In genomic region chr17:31583781-31584180, GRCm38 (mm10) we compare ENCODE assay signal across 26 mouse cellular contexts. TPM values are rescaled to one million over a fixed set of nuclear protein-coding genes. Genes with fewer than 3 reads are reported as not detected.
DNase-seq lines count a peak whose midpoint lies in the region; ATAC-seq and TF ChIP-seq lines count a peak whose summit lies in the region.
"Had no signal": no experiment of that assay in that cellular context is flagged by ENCODE, and none has a peak within 500 bp of the region (broad histone marks: within the 10 kb centered on the region; RNA-seq: fewer than 3 reads in every experiment).

No protein-coding gene starts in this region.

- TF ChIP-seq CTCF in MEL (IDR thresholded peaks at IDR 0.05 in 2 of 3, conservative IDR thresholded peaks at IDR 0.05 in 1 of 3; ENCODE audit: control insufficient read depth in 1 of 3, insufficient read depth in 1 of 3, low read depth in 2 of 3, low read length in 3 of 3, poor library complexity in 1 of 3, severe bottlenecking in 1 of 3) = no peak

- 0 out of 4 replicates have a peak, but pooled peaks of 1 of the 2 experiments have one; percentile 18 for TF ChIP-seq EP300 in MEL (IDR thresholded peaks at IDR 0.05; ENCODE audit: low read depth in 1 of 2, low read length in 2 of 2)

- H3K27me3 ChIP-seq in heart, embryonic 13.5 days (replicated peaks) = no peaks in the 10 kb centered on the region
- no peaks in the 10 kb centered on the region for H3K27me3 ChIP-seq in midbrain, embryonic 14.5 days (ENCODE audit: control insufficient read depth, insufficient read depth, low read length)
- no peaks in the 10 kb centered on the region for H3K27me3 ChIP-seq in midbrain, embryonic 10.5 days (ENCODE audit: low read depth, poor library complexity, severe bottlenecking)
- no peaks in the 10 kb centered on the region for H3K27me3 ChIP-seq in MEL (ENCODE audit: control insufficient read depth in 1 of 2, insufficient read depth in 2 of 2, low read length in 2 of 2)
- H3K27me3 ChIP-seq in neural tube, embryonic 14.5 days (ENCODE audit: control insufficient read depth, insufficient read depth, low read length) = no peaks in the 10 kb centered on the region
- H3K27me3 ChIP-seq: intestine, embryonic 15.5 days; limb, embryonic 15.5 days; liver, embryonic 13.5 days had no signal

- no peaks in the 10 kb centered on the region for H3K79me2 ChIP-seq in MEL (ENCODE audit: control insufficient read depth, insufficient read depth, low read length, poor library complexity)

- no peak overlapping the region for H3K9ac ChIP-seq in heart, embryonic 13.5 days
- H3K9ac ChIP-seq in midbrain, embryonic 14.5 days (replicated peaks; ENCODE audit: low read length) = no peak overlapping the region
- no peak overlapping the region for H3K9ac ChIP-seq in MEL (ENCODE audit: control insufficient read depth, low read depth, low read length, poor library complexity, severe bottlenecking)
- H3K9ac ChIP-seq in neural tube, embryonic 14.5 days (replicated peaks; ENCODE audit: low read depth, low read length) = 0 out of 2 replicates have a peak overlapping the region, but pooled peaks have one; percentile 16
- H3K9ac ChIP-seq: intestine, embryonic 15.5 days; limb, embryonic 15.5 days; liver, embryonic 13.5 days had no signal

- no peak overlapping the region for H3K4me3 ChIP-seq in heart, embryonic 13.5 days
- no peak overlapping the region for H3K4me3 ChIP-seq in midbrain, embryonic 14.5 days (replicated peaks; ENCODE audit: low read depth, low read length)
- H3K4me3 ChIP-seq in midbrain, embryonic 10.5 days = no peak overlapping the region
- no peak overlapping the region for H3K4me3 ChIP-seq in MEL (ENCODE audit: control insufficient read depth in 1 of 2, insufficient read depth in 1 of 2, low read depth in 2 of 2, low read length in 2 of 2)
- no peak overlapping the region for H3K4me3 ChIP-seq in neural tube, embryonic 14.5 days (ENCODE audit: low read depth, low read length)
- H3K4me3 ChIP-seq: heart, embryonic 10.5 days; intestine, embryonic 15.5 days; limb, embryonic 10.5 days; limb, embryonic 15.5 days; liver, embryonic 13.5 days had no signal

- no peak for TF ChIP-seq POLR2A in MEL (IDR thresholded peaks at IDR 0.05; ENCODE audit: control insufficient read depth in 1 of 2, insufficient read depth in 1 of 2, low read depth in 1 of 2, low read length in 2 of 2, poor library complexity in 1 of 2)

- DNase-seq in heart, adult 8-10 months (ENCODE audit: low spot score) = no peak
- peak; percentile 57 for DNase-seq in midbrain, embryonic 14.5 days
- no peak for DNase-seq in midbrain, embryonic 10.5 days (ENCODE audit: low spot score)
- peak; percentile 61 for DNase-seq in MEL (ENCODE audit: low read depth, low spot score)
- DNase-seq in spleen, postnatal 14 days (ENCODE audit: low spot score in 2 of 2) = no peak
- DNase-seq: adrenal gland, adult 8-10 months; cerebellum, adult 8-10 months; cerebellum, postnatal 25 days; gastrocnemius, postnatal 10 days; heart, postnatal 36 days; kidney, adult 8-10 months; liver, embryonic 13.5 days; lung, adult 18-20 months; lung, postnatal 4 days; right cerebral cortex, postnatal 14 days; thymus, postnatal 14 days had no signal

- 67% methylated on average over 6 of the region's 6 CpGs for WGBS in heart, embryonic 13.5 days
- 82% methylated on average over 6 of the region's 6 CpGs for WGBS in midbrain, embryonic 14.5 days
- 88% methylated on average over 6 of the region's 6 CpGs for WGBS in midbrain, embryonic 10.5 days
- WGBS in neural tube, embryonic 14.5 days = 75% methylated on average over 6 of the region's 6 CpGs

- H3K4me1 ChIP-seq in heart, embryonic 13.5 days = peaks cover 25% of the 10 kb centered on the region
- peaks cover 13% of the 10 kb centered on the region for H3K4me1 ChIP-seq in midbrain, embryonic 14.5 days (ENCODE audit: control insufficient read depth, insufficient read depth, low read length)
- H3K4me1 ChIP-seq in midbrain, embryonic 10.5 days = peaks cover 17% of the 10 kb centered on the region
- no peaks in the 10 kb centered on the region for H3K4me1 ChIP-seq in MEL (ENCODE audit: control insufficient read depth in 1 of 2, insufficient read depth in 2 of 2, low read length in 2 of 2)
- peaks cover 21% of the 10 kb centered on the region for H3K4me1 ChIP-seq in neural tube, embryonic 14.5 days (ENCODE audit: control insufficient read depth, insufficient read depth, low read length)

- TF ChIP-seq RAD21 in MEL (IDR thresholded peaks at IDR 0.05; ENCODE audit: low read depth, low read length) = no peak

- 0 out of 2 replicates have a peak overlapping the region, but pooled peaks have one; percentile 16 for H3K27ac ChIP-seq in heart, embryonic 13.5 days (replicated peaks)
- H3K27ac ChIP-seq in midbrain, embryonic 14.5 days (replicated peaks; ENCODE audit: low read depth, low read length) = no peak overlapping the region; the same call in 1 of the 2 replicates
- H3K27ac ChIP-seq in midbrain, embryonic 10.5 days (replicated peaks) = no peak overlapping the region
- no peak overlapping the region for H3K27ac ChIP-seq in MEL (ENCODE audit: control insufficient read depth, low read depth, low read length)
- H3K27ac ChIP-seq in neural tube, embryonic 14.5 days (ENCODE audit: low read depth, low read length) = 0 out of 2 replicates have a peak overlapping the region, but pooled peaks have one; percentile 6
- H3K27ac ChIP-seq: kidney, postnatal 0 days; limb, embryonic 10.5 days; limb, embryonic 15.5 days; liver, embryonic 13.5 days had no signal

- no peak for ATAC-seq in heart, embryonic 13.5 days (ENCODE audit: extremely low read depth, insufficient number of reproducible peaks, low FRiP score, low TSS enrichment)
- ATAC-seq in midbrain, embryonic 14.5 days (ENCODE audit: low FRiP score, low TSS enrichment) = no peak
- no peak for ATAC-seq in neural tube, embryonic 14.5 days (ENCODE audit: low read depth)
- ATAC-seq: CD4-positive, CD25-positive, alpha-beta regulatory T cell, adult 4 months; hindbrain, embryonic 16.5 days; lung, postnatal 0 days had no signal

- H3K36me3 ChIP-seq in heart, embryonic 13.5 days = peaks cover 24% of the 10 kb centered on the region
- H3K36me3 ChIP-seq in midbrain, embryonic 14.5 days (ENCODE audit: control insufficient read depth, insufficient read depth, low read length) = peaks cover 8% of the 10 kb centered on the region; the same call in 1 of the 2 replicates
- H3K36me3 ChIP-seq in midbrain, embryonic 10.5 days = peaks cover 17% of the 10 kb centered on the region; the same call in 1 of the 2 replicates
- H3K36me3 ChIP-seq in MEL (ENCODE audit: control insufficient read depth in 1 of 2, insufficient read depth in 2 of 2, low read length in 2 of 2) = no peaks in the 10 kb centered on the region
- H3K36me3 ChIP-seq in neural tube, embryonic 14.5 days (ENCODE audit: control insufficient read depth, insufficient read depth, low read length) = no peaks in the 10 kb centered on the region; the same call in 1 of the 2 replicates

- no peaks in the 10 kb centered on the region for H3K9me3 ChIP-seq in heart, embryonic 13.5 days
- no peaks in the 10 kb centered on the region for H3K9me3 ChIP-seq in midbrain, embryonic 14.5 days (ENCODE audit: control insufficient read depth, low read length)
- no peaks in the 10 kb centered on the region for H3K9me3 ChIP-seq in midbrain, embryonic 10.5 days (replicated peaks)
- no peaks in the 10 kb centered on the region for H3K9me3 ChIP-seq in MEL (replicated peaks; ENCODE audit: insufficient read depth, low read length)
- H3K9me3 ChIP-seq in neural tube, embryonic 14.5 days (ENCODE audit: control insufficient read depth, low read length) = no peaks in the 10 kb centered on the region
- H3K9me3 ChIP-seq: heart, embryonic 10.5 days; intestine, embryonic 15.5 days; limb, embryonic 10.5 days; limb, embryonic 15.5 days; liver, embryonic 13.5 days had no signal

- H3K4me2 ChIP-seq in heart, embryonic 13.5 days = no peak overlapping the region
- H3K4me2 ChIP-seq in midbrain, embryonic 14.5 days (ENCODE audit: low read length) = no peak overlapping the region
- H3K4me2 ChIP-seq in neural tube, embryonic 14.5 days (ENCODE audit: low read depth, low read length) = no peak overlapping the region
- H3K4me2 ChIP-seq: intestine, embryonic 15.5 days; limb, embryonic 15.5 days; liver, embryonic 13.5 days had no signal

TF ChIP-seq in MEL, 35 proteins besides CTCF, POLR2A, EP300 and RAD21 (continues in another document):
- TF ChIP-seq NRF1 (IDR thresholded peaks at IDR 0.05; ENCODE audit: insufficient read depth, low read depth, low read length, poor library complexity, severe bottlenecking) (no peak), HCFC1 (IDR thresholded peaks at IDR 0.05; ENCODE audit: low read depth, low read length) (no peak), ZNF384 (IDR thresholded peaks at IDR 0.05; ENCODE audit: low read depth, low read length) (no peak), UBTF (IDR thresholded peaks at IDR 0.05; ENCODE audit: borderline replicate concordance, insufficient read depth, low read depth, low read length) (no peak), MEF2A (IDR thresholded peaks at IDR 0.05; ENCODE audit: extremely low read depth, insufficient replicate concordance, low read depth, low read length, poor library complexity, severe bottlenecking) (no peak), MAFK (IDR thresholded peaks at IDR 0.05; ENCODE audit: borderline replicate concordance, low read depth, low read length) (no peak), CHD1 (IDR thresholded peaks at IDR 0.05; ENCODE audit: low read depth, low read length) (no peak)

RNA-seq across cellular contexts. Expression of gene Pknox1, which starts 19.2 kb away (rescaled TPM):
- 14.7 and 15.0 TPM in 2 replicates for polyA plus RNA-seq in heart, embryonic 13.5 days (2015; fragmentation: Nextera tagmentation; extraction: Ambion mirVana)
- 10 to 100 TPM in 2 of 4 experiments, 1 to 10 TPM in 2; 7.4 to 13.1 (median 10.4) TPM for total RNA-seq in heart, adult 8-10 months (2022)
- polyA plus RNA-seq in midbrain, embryonic 14.5 days (2014; fragmentation: Nextera tagmentation; extraction: Ambion mirVana) = 21.1 and 26.0 TPM in 2 replicates
- 17.5 and 18.0 TPM in 2 replicates for polyA plus RNA-seq in midbrain, embryonic 10.5 days (2016; fragmentation: Nextera tagmentation; extraction: Ambion mirVana)
- total RNA-seq in MEL (2012; rRNA removed) = 13.2 and 16.1 TPM in 2 replicates
- 10 to 100 TPM; 13.6 to 34.1 TPM for polyA plus RNA-seq in MEL (2012; ENCODE audit: insufficient read depth in 1 of 2, insufficient read length in 2 of 2, low read depth in 1 of 2, low replicate concordance in 2 of 2, missing spikeins in 1 of 2)
- 60.2 and 64.9 TPM in 2 replicates for polyA plus RNA-seq in neural tube, embryonic 14.5 days (2014; fragmentation: Nextera tagmentation; extraction: Ambion mirVana)

RNA-seq across cellular contexts. Expression of gene Cbs, which starts 53.3 kb away (rescaled TPM):
- 1.1 and 1.8 TPM in 2 replicates for polyA plus RNA-seq in heart, embryonic 13.5 days (2015; fragmentation: Nextera tagmentation; extraction: Ambion mirVana)
- total RNA-seq in heart, adult 8-10 months (2022) = 10 to 100 TPM in 1 of 4 experiments, 1 to 10 TPM in 3; 5.4 to 11.7 (median 7.0) TPM
- 4.9 and 5.5 TPM in 2 replicates for polyA plus RNA-seq in midbrain, embryonic 14.5 days (2014; fragmentation: Nextera tagmentation; extraction: Ambion mirVana)
- 0.94 and 1.9 TPM in 2 replicates for polyA plus RNA-seq in midbrain, embryonic 10.5 days (2016; fragmentation: Nextera tagmentation; extraction: Ambion mirVana)
- 11.2 and 13.7 TPM in 2 replicates for total RNA-seq in MEL (2012; rRNA removed)
- polyA plus RNA-seq in MEL (2012; ENCODE audit: insufficient read depth in 1 of 2, insufficient read length in 2 of 2, low read depth in 1 of 2, low replicate concordance in 2 of 2, missing spikeins in 1 of 2) = 10 to 100 TPM in 1 of 2 experiments, not detected in 1; 16.8 TPM
- polyA plus RNA-seq in neural tube, embryonic 14.5 days (2014; fragmentation: Nextera tagmentation; extraction: Ambion mirVana) = 10.1 and 10.7 TPM in 2 replicates

Comparison
In these comparisons a context has a peak if more than half of its experiments do, and no peak if none do; other contexts are left out.
1. DNase-seq: peak in midbrain, embryonic 14.5 days (single experiment) and MEL (single experiment); none in heart, adult 8-10 months (single experiment), midbrain, embryonic 10.5 days (single experiment) and spleen, postnatal 14 days (0 of 2).
2. H3K27ac ChIP-seq: peak in heart, embryonic 13.5 days (single experiment) and neural tube, embryonic 14.5 days (single experiment); none in midbrain, embryonic 14.5 days (single experiment), midbrain, embryonic 10.5 days (single experiment) and MEL (single experiment).